Mouse (Mus musculus): Measurements from ENCODE around the gene Dnlz. TPM values are rescaled to one million over a fixed set of nuclear protein-coding genes. Genes with fewer than 3 reads are reported as not detected.

Dnlz gene
- polyA plus RNA-seq (2012; rRNA removed) = 6.6 and 7.2 TPM in 2 replicates

DNA sequence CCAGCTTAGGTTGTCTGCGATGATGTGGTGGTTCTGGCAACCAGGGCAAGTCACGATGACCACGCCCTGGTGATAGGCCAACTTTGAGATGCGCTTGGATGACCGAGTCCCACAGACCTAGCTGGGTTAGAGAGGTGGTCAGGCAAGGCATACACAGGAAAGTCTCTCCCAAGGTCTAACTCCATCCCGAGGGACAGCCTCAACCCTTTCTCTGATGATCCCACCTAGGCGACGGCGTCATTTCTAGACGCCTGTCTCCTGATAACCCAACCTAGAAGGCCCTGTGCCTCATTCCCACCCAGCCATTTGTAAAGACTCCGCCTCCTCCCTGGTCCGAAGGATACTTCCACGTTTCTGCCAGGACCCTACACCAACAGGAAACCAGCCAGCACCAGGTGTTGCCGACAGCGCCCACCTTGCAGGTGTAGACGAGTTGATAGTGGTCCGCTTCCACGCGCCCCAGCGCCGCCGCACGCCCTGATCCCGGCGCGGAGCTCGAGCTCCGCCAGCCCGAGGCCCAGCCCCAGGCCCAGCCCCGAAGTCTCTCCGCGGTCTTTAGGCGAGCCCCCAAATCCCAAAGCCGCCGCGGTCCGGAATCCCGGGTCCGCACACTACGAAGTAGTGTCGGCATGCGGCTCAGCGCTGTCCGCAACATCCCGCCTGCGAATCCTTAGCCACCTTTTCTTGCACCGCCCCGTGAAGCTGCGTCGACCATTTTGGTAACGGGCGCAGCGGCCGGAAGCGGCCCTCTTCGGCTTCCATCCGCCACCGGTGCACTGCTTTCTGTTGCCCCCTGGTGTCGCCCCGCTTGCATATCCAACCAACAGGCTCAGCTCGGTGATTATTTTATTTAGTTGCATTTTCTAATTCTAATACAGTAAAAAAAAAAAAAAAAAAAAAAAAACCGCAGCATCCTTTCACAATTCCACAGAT is at the start of gene Dnlz:
TSS of gene Dnlz (minus strand) at position 753 of the 933 bp plus-strand sequence.

DNA sequence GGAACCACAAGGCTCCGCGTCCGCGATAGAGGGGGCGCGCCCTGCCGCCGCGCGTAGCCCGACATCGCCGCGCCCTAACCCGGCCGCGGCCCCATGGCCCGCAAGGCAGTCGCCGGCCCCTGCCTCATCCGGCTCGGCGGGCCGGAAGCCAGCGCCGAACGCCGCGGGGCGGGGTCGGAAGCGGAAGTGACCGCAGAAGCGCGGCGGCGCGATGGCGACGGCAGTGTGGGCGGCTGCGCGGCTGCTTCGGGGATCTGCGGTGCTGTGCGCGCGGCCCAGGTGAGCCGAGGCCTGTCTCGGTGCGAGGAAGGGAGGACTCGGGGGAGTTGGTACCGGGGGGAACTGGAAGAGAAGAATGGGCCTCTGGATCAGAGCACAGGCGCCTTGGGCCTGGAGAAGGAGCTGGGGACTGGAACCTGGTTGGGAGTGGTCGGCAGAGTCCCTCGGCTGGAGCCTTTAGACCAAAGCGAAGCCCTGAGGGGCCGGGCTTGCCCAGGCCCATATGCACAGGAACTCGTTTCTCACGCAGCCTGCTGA is 37.3 kb upstream of the Dnlz start, which contains the start of the genes Entr1 and Pmpca:
TSS of gene Entr1 (minus strand) at position 163 of the 537 bp plus-strand sequence.
TSS of gene Pmpca (plus strand) at position 186 of the 537 bp plus-strand sequence.

DNA sequence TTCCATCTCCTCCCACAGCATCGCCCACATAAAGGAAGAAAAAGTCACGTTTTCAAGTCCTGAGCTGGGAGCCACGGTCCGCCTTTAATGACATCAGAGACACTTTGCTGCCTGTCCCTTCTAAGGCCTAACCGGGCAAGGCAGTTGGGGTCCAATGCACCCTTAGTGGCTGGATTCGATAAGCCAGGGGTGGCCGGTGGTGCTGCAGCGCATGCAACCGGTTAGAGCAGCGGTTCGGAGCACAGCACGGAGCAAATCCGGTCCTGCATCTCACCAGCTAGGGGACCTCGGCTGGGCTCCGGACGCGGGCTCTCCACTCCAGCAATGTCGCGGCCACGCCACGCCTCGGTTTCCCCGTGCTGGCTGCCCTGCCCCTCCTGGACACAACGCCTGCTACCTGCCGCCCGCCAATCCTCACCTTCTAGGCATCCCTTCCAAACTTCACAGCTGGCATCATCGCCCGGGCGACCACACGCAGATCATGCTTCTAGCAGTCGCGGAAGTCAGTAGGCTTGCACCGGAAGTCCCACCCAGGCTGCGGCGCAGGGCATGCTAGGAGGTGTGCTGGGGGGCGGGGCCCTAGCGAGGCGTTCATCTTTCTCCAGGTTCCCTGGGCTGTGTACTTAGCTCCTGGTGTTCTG is 28.3 kb upstream of the Dnlz start, which contains the start of gene Snapc4:
TSS of gene Snapc4 (minus strand) at position 523 of the 641 bp plus-strand sequence.

GRCm38 (mm10) chr2:26360772-26361171 is 8.9 kb upstream of the Dnlz start, which contains the start of gene Card9:
Gene Card9 (minus strand): TSS chr2:26360918.

GRCm38 (mm10) chr2:26315072-26315924 is 36.6 kb downstream of the Dnlz start, which contains the start of gene Gpsm1:
Gene Gpsm1 (plus strand): TSS chr2:26315515.

Other genes with a start within 250 kb of the Dnlz start
- 1.2 and 1.5 TPM in 2 replicates for gene Nacc2, start 228.9 kb downstream of the Dnlz start, polyA plus RNA-seq (2012; rRNA removed)
- gene Lhx3, start 143.8 kb downstream of the Dnlz start, polyA plus RNA-seq (2012; rRNA removed) = not detected in 2 replicates
- gene Qsox2, start 114.6 kb downstream of the Dnlz start, polyA plus RNA-seq (2012; rRNA removed) = 4.3 and 5.0 TPM in 2 replicates
- gene Ccdc187, start 57.6 kb downstream of the Dnlz start, polyA plus RNA-seq (2012; rRNA removed) = 0.05 and 0.07 TPM in 2 replicates
- gene Gpsm1, start 36.6 kb downstream of the Dnlz start, polyA plus RNA-seq (2012; rRNA removed) = 2.0 TPM in 2 replicates
- 5.0 and 6.2 TPM in 2 replicates for gene Card9, start 8.8 kb upstream of the Dnlz start, polyA plus RNA-seq (2012; rRNA removed)
- gene Snapc4, start 28.5 kb upstream of the Dnlz start, polyA plus RNA-seq (2012; rRNA removed) = 10.0 and 12.3 TPM in 2 replicates
- 34.3 and 37.1 TPM in 2 replicates for gene Entr1, start 37.2 kb upstream of the Dnlz start, polyA plus RNA-seq (2012; rRNA removed)
- gene Pmpca, start 37.2 kb upstream of the Dnlz start, polyA plus RNA-seq (2012; rRNA removed) = 40.3 and 46.0 TPM in 2 replicates
- gene Inpp5e, start 57.1 kb upstream of the Dnlz start, polyA plus RNA-seq (2012; rRNA removed) = 6.1 and 6.7 TPM in 2 replicates
- 10.5 and 11.6 TPM in 2 replicates for gene Sec16a, start 93.1 kb upstream of the Dnlz start, polyA plus RNA-seq (2012; rRNA removed)
- 1.5 and 1.6 TPM in 2 replicates for gene Notch1, start 164.6 kb upstream of the Dnlz start, polyA plus RNA-seq (2012; rRNA removed)
- 67.8 and 69.7 TPM in 2 replicates for gene Egfl7, start 227.9 kb upstream of the Dnlz start, polyA plus RNA-seq (2012; rRNA removed)
- gene Gm20532, start 234.5 kb upstream of the Dnlz start, polyA plus RNA-seq (2012; rRNA removed) = not detected in 2 replicates

All from liver, embryonic 14 days (tissue).